Mouse (Mus musculus) liver, postnatal 0 days (tissue): ENCODE results near the gene Rsph3a. TPM values are rescaled to one million over a fixed set of nuclear protein-coding genes. Genes with fewer than 3 reads are reported as not detected.
"Not testable (repeated sequence)": the region's sequence is repeated elsewhere in the genome, so short reads cannot be mapped to it uniquely, and the experiment has no call there.

Source experiments
- ATAC-seq: fragments of 200-750 bp; cut with Nextera tagmentation; 2 replicates; pipeline ENCODE4 v1.8.0; 2017; ENCODE audit warnings: mild to moderate bottlenecking, moderate library complexity
- DNase-seq: peaks from one replicate; pipeline ENCODE4 v3.0.0-alpha.2; 2016
- H3K27ac ChIP-seq: fragments of 300-500 bp; sonication (generic); 2 replicates; pipeline ENCODE4 v1.5.1; 2014; ENCODE audit warnings: antibody characterized with exemption, moderate library complexity, mild to moderate bottlenecking, low read depth
- H3K27me3 ChIP-seq: fragments of 300-500 bp; sonication (generic); 2 replicates; pipeline ENCODE4 v1.6.1; 2014; ENCODE audit warnings: low read length, control low read depth, mixed read lengths; ENCODE audit not compliant: insufficient read depth
- H3K36me3 ChIP-seq: fragments of 300-500 bp; sonication (generic); replicated peaks from 2 replicates; pipeline ENCODE4 v1.6.1; 2014; ENCODE audit warnings: mild to moderate bottlenecking, control low read depth, low read length, moderate library complexity, mixed read lengths; ENCODE audit not compliant: insufficient read depth
- H3K4me1 ChIP-seq: fragments of 300-500 bp; sonication (generic); 2 replicates; pipeline ENCODE4 v1.6.1; 2014; ENCODE audit warnings: antibody characterized with exemption, mild to moderate bottlenecking, control low read depth; ENCODE audit not compliant: insufficient read depth
- H3K4me2 ChIP-seq: fragments of 300-500 bp; sonication (generic); 2 replicates; pipeline ENCODE4 v1.6.1; 2014; ENCODE audit warnings: low read depth, mild to moderate bottlenecking, low read length, moderate library complexity, mixed read lengths
- H3K4me3 ChIP-seq: fragments of 300-500 bp; sonication (generic); 2 replicates; pipeline ENCODE4 v1.5.1; 2014; ENCODE audit warnings: low read depth, low read length
- H3K9ac ChIP-seq: fragments of 300-500 bp; sonication (generic); replicated peaks from 2 replicates; pipeline ENCODE4 v1.6.1; 2014; ENCODE audit warnings: mild to moderate bottlenecking, moderate library complexity
- H3K9me3 ChIP-seq: fragments of 300-500 bp; sonication (generic); 2 replicates; pipeline ENCODE4 v1.6.1; 2016; ENCODE audit warnings: mild to moderate bottlenecking, control low read depth, low read length, mixed read lengths
- WGBS: fragments of 180-500 bp; shearing (Covaris S2); extraction: QIAGEN DNeasy Blood & Tissue Kit; methylation state at CpG from one replicate; pipeline ENCODE4 v1.1.7; 2014; ENCODE audit not compliant: insufficient replicate concordance; 5-methylcytosine and 5-hydroxymethylcytosine counted together
- polyA plus RNA-seq: library from polyadenylated mRNA; unstranded; fragments of >200 nt; fragmentation: Nextera tagmentation; extraction: Ambion mirVana; gene quantifications from 2 replicates; pipeline ENCODE4 v1.2.1, GENCODE M21; 2015

The Rsph3a gene
- polyA plus RNA-seq, 1 experiment from 2014 or later = 16.2 TPM

GRCm38 (mm10) chr17:8009565-8009964 lies 64.2 kb downstream of the Rsph3a start:
- 44% methylated on average over 4 of the region's 7 CpGs for WGBS
- not testable (repeated sequence) for H3K4me2 ChIP-seq, H3K9ac ChIP-seq

GRCm38 (mm10) chr17:8013974-8014373 lies 68.6 kb downstream of the Rsph3a start:
- not testable (repeated sequence) for DNase-seq, H3K9ac ChIP-seq, ATAC-seq, H3K4me3 ChIP-seq, H3K4me2 ChIP-seq, H3K27me3 ChIP-seq, H3K9me3 ChIP-seq, H3K36me3 ChIP-seq, H3K4me1 ChIP-seq, H3K27ac ChIP-seq
- WGBS = 78% methylated on average over 2 of the region's 4 CpGs

More at GRCm38 (mm10) chr17:8009565-8009964, 64.2 kb downstream of the Rsph3a start:
- H3K27ac ChIP-seq, H3K4me1 ChIP-seq, H3K4me3 ChIP-seq, DNase-seq, H3K27me3 ChIP-seq, H3K36me3 ChIP-seq, H3K9me3 ChIP-seq, ATAC-seq: not testable (repeated sequence)

GRCm38 (mm10) chr17:8022675-8023074 lies 77.3 kb downstream of the Rsph3a start:
- DNase-seq, H3K4me1 ChIP-seq, H3K4me3 ChIP-seq, H3K9ac ChIP-seq, H3K4me2 ChIP-seq, H3K9me3 ChIP-seq, ATAC-seq, H3K36me3 ChIP-seq, H3K27me3 ChIP-seq, H3K27ac ChIP-seq: not testable (repeated sequence)
- no CpG with 5 or more reads among the region's 6 CpGs for WGBS

- WGBS = no CpG with 5 or more reads among the region's 12 CpGs
- not testable (repeated sequence) for H3K27me3 ChIP-seq, ATAC-seq, H3K4me1 ChIP-seq, DNase-seq, H3K27ac ChIP-seq, H3K4me2 ChIP-seq, H3K36me3 ChIP-seq, H3K4me3 ChIP-seq, H3K9ac ChIP-seq, H3K9me3 ChIP-seq
These were observed 82.2 kb downstream of the Rsph3a start for GRCm38 (mm10) chr17:8027475-8028168.

Other genes starting within 250 kb of the Rsph3a start
- 0.31 and 0.94 TPM in 2 replicates for gene Fndc1, start 118.3 kb upstream of the Rsph3a start, polyA plus RNA-seq
- 1.5 TPM in 2 replicates for gene Tagap, start 19.6 kb upstream of the Rsph3a start, polyA plus RNA-seq
- not detected in 2 replicates for gene Gm49673, start 202.2 kb downstream of the Rsph3a start, polyA plus RNA-seq
- gene Rnaset2a, start 202.5 kb downstream of the Rsph3a start, polyA plus RNA-seq = 27.0 and 28.8 TPM in 2 replicates
- 8.2 and 8.5 TPM in 2 replicates for gene Fgfr1op, start 219.9 kb downstream of the Rsph3a start, polyA plus RNA-seq